Mouse (Mus musculus): ENCODE measurements around the gene Rasl10b. TPM values are rescaled to one million over a fixed set of nuclear protein-coding genes. Genes with fewer than 3 reads are reported as not detected.

Rasl10b gene
- polyA plus RNA-seq, 1 experiment from 2014 or later, result 31.4 TPM

DNA sequence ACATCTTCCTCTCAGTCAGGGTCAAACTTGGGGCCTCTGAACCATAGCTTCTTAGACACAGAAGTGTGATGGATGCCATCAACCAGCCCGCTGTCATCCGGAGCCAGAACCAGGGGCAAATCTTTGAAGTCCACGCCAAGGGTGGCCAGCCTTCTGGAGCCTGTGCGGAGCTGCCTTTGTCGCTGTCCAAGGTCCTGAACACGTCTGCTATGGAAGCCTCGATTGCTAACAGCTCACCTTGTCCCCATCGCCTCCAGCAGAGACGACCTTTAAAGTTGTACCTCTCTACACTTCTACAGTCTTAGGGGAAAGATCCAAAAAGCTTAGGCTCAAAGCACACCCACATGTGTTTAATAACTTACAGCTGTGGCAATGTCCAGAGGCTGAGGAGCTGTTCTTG, 12.4 kb downstream of the Rasl10b start:
- WGBS, result 4% methylated on average over 9 of the region's 9 CpGs
- Histone ChIP-seq H3K4me2 (ENCODE audit: low read length) (no peak overlapping the region), H3K4me1 (replicated peaks; ENCODE audit: control insufficient read depth, insufficient read depth, low read length) (peaks cover 15% of the 10 kb centered on the region), H3K9me3 (ENCODE audit: control insufficient read depth, low read length) (no peaks in the 10 kb centered on the region), H3K9ac (replicated peaks; ENCODE audit: low read depth, low read length) (no peak overlapping the region), H3K27me3 (replicated peaks; ENCODE audit: control insufficient read depth, insufficient read depth, low read length) (peaks cover 14% of the 10 kb centered on the region), H3K36me3 (ENCODE audit: control insufficient read depth, insufficient read depth) (no peaks in the 10 kb centered on the region), H3K27ac (ENCODE audit: low read length) (no peak overlapping the region), H3K4me3 (replicated peaks; ENCODE audit: low read length) (no peak overlapping the region)
- no peak for ATAC-seq

DNA sequence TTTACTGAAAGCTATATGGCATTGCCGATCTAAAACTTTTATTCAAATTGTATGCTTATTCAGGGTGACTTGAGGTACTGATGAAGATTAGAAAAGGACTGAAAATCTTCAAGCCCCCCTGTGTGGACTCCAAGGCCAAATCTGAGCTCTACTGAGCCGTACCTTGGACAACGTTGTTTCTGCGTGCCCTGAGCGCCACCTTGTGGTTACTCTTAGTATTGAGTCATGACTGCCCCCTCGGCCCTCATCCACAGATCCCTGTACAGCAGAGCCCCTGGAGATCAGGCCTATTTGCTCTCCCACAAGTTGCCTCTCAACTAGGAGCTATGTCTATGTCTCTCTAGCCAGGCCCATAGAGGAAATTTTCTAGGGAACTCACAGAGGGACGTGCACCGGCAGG, 15.7 kb downstream of the Rasl10b start:
- 4% methylated on average over 8 of the region's 8 CpGs for WGBS
- peak; percentile 81 for ATAC-seq
- no peak overlapping the region for H3K4me3 ChIP-seq (replicated peaks; ENCODE audit: low read length)
- no peaks in the 10 kb centered on the region for H3K36me3 ChIP-seq (ENCODE audit: control insufficient read depth, insufficient read depth)
- peaks cover 8% of the 10 kb centered on the region for H3K27me3 ChIP-seq (replicated peaks; ENCODE audit: control insufficient read depth, insufficient read depth, low read length)
- no peaks in the 10 kb centered on the region for H3K9me3 ChIP-seq (ENCODE audit: control insufficient read depth, low read length)
- no peak overlapping the region for H3K27ac ChIP-seq (ENCODE audit: low read length)
- no peak overlapping the region for H3K4me2 ChIP-seq (ENCODE audit: low read length)
- H3K9ac ChIP-seq (replicated peaks; ENCODE audit: low read depth, low read length), result no peak overlapping the region
- H3K4me1 ChIP-seq (replicated peaks; ENCODE audit: control insufficient read depth, insufficient read depth, low read length), result no peaks in the 10 kb centered on the region

DNA sequence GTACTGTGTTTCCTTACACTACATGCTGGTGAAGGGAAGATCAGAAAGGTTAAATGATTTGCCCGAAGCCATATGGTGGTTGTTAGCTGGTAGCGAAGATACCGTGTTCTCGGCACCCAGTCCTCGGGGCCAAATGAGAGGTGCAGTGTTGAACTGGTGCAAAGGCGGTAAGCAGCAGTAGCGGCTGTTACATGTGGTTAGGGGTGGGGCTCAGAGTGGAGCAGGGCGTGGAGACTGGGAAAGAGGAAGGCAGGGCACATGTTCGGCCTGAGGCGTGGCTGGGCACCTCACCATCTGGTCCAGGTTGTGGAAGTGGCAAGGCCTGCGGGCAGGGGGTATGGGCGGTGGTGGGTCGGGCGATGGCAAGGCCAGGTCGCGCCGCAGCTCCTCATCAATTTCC, 18.0 kb downstream of the Rasl10b start:
- whole genome bisulfite sequencing, result 54% methylated on average over 17 of the region's 17 CpGs
- Histone ChIP-seq H3K27me3 (replicated peaks; ENCODE audit: control insufficient read depth, insufficient read depth, low read length) (0 out of 2 replicates have a peak, but pooled peaks cover 5% of the 10 kb centered on the region), H3K9ac (replicated peaks; ENCODE audit: low read depth, low read length) (no peak overlapping the region), H3K4me2 (ENCODE audit: low read length) (peak overlapping the region; percentile 17; the same call in 1 of the 2 replicates), H3K9me3 (ENCODE audit: control insufficient read depth, low read length) (no peaks in the 10 kb centered on the region), H3K36me3 (ENCODE audit: control insufficient read depth, insufficient read depth) (no peaks in the 10 kb centered on the region), H3K27ac (ENCODE audit: low read length) (no peak overlapping the region), H3K4me1 (replicated peaks; ENCODE audit: control insufficient read depth, insufficient read depth, low read length) (no peaks in the 10 kb centered on the region), H3K4me3 (replicated peaks; ENCODE audit: low read length) (no peak overlapping the region)
- ATAC-seq, result no peak

DNA sequence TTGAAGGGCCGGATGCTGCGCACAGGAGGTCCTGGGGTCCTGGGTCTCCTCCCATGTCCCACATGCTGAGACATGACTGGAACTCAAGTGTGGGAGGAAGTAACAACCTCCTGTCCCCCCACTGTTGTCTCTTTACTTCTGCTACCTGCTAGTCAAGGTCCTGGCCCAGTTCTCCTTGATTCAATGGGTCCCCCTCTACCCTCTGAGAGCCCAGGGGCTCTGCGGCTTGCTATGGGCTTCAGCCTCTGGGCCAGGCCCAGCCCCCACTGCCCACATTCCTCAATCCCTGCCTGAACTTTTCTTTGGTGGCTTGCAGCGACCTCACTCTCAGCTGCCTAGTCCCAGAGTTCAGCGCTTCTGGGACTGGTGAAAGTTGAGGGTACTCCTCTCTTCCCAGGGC, 20.4 kb downstream of the Rasl10b start, which contains the start of gene Gas2l2:
Gene Gas2l2, minus strand, starts transcription at position 101 of the 400 bp plus-strand sequence.
- no peak for ATAC-seq
- Histone ChIP-seq H3K4me3 (replicated peaks; ENCODE audit: low read length) (no peak within 1 kb of the TSS), H3K4me1 (replicated peaks; ENCODE audit: control insufficient read depth, insufficient read depth, low read length) (no peaks in the 10 kb centered on the region), H3K4me2 (ENCODE audit: low read length) (no peak within 1 kb of the TSS), H3K9me3 (ENCODE audit: control insufficient read depth, low read length) (no peaks in the 10 kb centered on the region), H3K9ac (replicated peaks; ENCODE audit: low read depth, low read length) (no peak within 1 kb of the TSS), H3K27me3 (replicated peaks; ENCODE audit: control insufficient read depth, insufficient read depth, low read length) (0 out of 2 replicates have a peak, but pooled peaks cover 5% of the 10 kb centered on the region), H3K36me3 (ENCODE audit: control insufficient read depth, insufficient read depth) (no peaks in the 10 kb centered on the region), H3K27ac (ENCODE audit: low read length) (no peak within 1 kb of the TSS)
- 63% methylated on average over 5 of the region's 5 CpGs for WGBS

DNA sequence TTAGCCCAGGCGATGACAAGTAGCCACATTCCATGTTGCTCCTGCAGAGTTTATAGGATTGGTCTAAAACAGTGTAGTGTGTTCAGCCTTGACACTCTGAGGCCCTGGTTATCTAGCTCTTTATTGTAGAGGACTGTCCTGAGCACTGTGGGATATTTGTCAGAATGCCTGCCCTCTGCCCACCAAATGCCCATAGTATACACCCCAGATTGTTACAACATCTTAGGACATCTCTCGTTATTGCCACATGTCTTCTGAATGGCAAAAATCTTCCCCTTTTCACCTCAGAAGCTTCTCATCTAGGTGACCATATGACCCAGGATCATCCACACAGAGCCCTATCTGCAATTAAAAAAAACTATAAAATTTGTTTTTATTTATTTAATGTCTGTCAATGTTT, 23.6 kb downstream of the Rasl10b start:
- 80% methylated on average over 2 of the region's 2 CpGs for WGBS
- H3K4me3 ChIP-seq (replicated peaks; ENCODE audit: low read length), result no peak overlapping the region
- no peaks in the 10 kb centered on the region for H3K36me3 ChIP-seq (ENCODE audit: control insufficient read depth, insufficient read depth)
- no peak overlapping the region for H3K4me2 ChIP-seq (ENCODE audit: low read length)
- no peak overlapping the region for H3K9ac ChIP-seq (replicated peaks; ENCODE audit: low read depth, low read length)
- no peak overlapping the region for H3K27ac ChIP-seq (ENCODE audit: low read length)
- no peaks in the 10 kb centered on the region for H3K4me1 ChIP-seq (replicated peaks; ENCODE audit: control insufficient read depth, insufficient read depth, low read length)
- no peaks in the 10 kb centered on the region for H3K9me3 ChIP-seq (ENCODE audit: control insufficient read depth, low read length)
- 0 out of 2 replicates have a peak, but pooled peaks cover 5% of the 10 kb centered on the region for H3K27me3 ChIP-seq (replicated peaks; ENCODE audit: control insufficient read depth, insufficient read depth, low read length)
- no peak for ATAC-seq

DNA sequence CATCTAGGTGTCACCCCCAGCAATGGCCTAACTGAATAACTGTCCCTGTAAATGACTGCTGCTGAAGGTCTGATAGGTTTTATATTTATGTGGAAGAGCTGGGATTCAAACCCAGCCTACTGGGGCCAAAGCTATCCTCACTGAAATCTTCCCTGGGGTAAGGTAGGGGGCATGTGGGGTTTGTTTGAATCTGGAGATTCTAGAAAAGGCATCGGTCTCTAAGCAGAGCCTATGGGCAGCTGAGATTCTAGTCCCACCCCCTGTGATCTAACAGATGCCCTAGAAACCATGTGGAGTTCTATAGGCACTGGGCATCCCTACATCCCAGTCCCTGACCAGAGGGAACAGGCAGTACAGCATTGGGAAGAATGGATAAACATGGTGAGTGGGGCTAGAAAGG, 28.4 kb downstream of the Rasl10b start, which contains the start of gene 1700020L24Rik:
Gene 1700020L24Rik, plus strand, starts transcription at position 301 of the 400 bp plus-strand sequence.
- Histone ChIP-seq H3K4me3 (replicated peaks; ENCODE audit: low read length) (no peak within 1 kb of the TSS), H3K4me2 (ENCODE audit: low read length) (no peak within 1 kb of the TSS), H3K9ac (replicated peaks; ENCODE audit: low read depth, low read length) (no peak within 1 kb of the TSS), H3K36me3 (ENCODE audit: control insufficient read depth, insufficient read depth) (no peaks in the 10 kb centered on the region), H3K4me1 (replicated peaks; ENCODE audit: control insufficient read depth, insufficient read depth, low read length) (0 out of 2 replicates have a peak, but pooled peaks cover 2% of the 10 kb centered on the region), H3K27ac (ENCODE audit: low read length) (no peak within 1 kb of the TSS), H3K9me3 (ENCODE audit: control insufficient read depth, low read length) (no peaks in the 10 kb centered on the region), H3K27me3 (replicated peaks; ENCODE audit: control insufficient read depth, insufficient read depth, low read length) (peaks cover 13% of the 10 kb centered on the region)
- ATAC-seq, result no peak
- 90% methylated on average over 1 of the region's 1 CpGs for WGBS

DNA sequence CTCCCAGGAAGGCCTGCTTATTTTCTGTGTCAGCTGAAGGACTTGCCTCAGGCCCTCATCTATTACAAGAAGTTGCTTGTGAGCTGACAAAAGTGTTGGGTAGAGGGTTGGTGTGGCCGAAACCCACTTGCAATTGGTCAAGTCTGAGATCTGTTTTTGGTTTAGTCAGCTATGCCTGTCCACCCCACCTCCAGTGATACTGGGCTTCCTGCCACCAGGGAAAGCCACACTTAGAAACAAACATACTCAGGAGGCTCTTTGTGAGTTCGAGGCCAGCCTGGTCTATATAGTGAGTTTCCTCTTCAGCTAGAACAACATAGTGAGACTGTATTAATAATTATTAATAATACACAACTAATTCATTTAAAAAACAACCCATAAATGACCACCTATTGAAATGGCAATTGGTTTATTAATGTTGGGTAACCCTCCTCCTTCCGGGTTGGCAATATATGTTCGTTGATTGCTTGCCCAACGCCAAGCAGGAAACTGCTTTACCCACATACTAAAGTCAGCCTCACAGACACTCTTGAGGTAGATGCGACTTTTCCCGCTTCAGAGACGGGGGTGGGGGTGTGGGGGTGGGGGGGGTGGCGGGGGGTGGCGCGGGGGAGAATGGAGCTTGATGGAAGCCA, 30.6 kb downstream of the Rasl10b start:
- ATAC-seq, result no peak
- peak overlapping the region; percentile 72 for H3K9ac ChIP-seq (replicated peaks; ENCODE audit: low read depth, low read length)
- H3K36me3 ChIP-seq (ENCODE audit: control insufficient read depth, insufficient read depth), result no peaks in the 10 kb centered on the region
- no peaks in the 10 kb centered on the region for H3K9me3 ChIP-seq (ENCODE audit: control insufficient read depth, low read length)
- H3K4me2 ChIP-seq (ENCODE audit: low read length), result peak overlapping the region; percentile 77
- H3K27me3 ChIP-seq (replicated peaks; ENCODE audit: control insufficient read depth, insufficient read depth, low read length), result peaks cover 28% of the 10 kb centered on the region
- 33% methylated on average over 11 of the region's 11 CpGs for WGBS
- H3K4me3 ChIP-seq (replicated peaks; ENCODE audit: low read length), result peak overlapping the region; percentile 72
- H3K4me1 ChIP-seq (replicated peaks; ENCODE audit: control insufficient read depth, insufficient read depth, low read length), result peaks cover 7% of the 10 kb centered on the region
- no peak overlapping the region for H3K27ac ChIP-seq (ENCODE audit: low read length)

DNA sequence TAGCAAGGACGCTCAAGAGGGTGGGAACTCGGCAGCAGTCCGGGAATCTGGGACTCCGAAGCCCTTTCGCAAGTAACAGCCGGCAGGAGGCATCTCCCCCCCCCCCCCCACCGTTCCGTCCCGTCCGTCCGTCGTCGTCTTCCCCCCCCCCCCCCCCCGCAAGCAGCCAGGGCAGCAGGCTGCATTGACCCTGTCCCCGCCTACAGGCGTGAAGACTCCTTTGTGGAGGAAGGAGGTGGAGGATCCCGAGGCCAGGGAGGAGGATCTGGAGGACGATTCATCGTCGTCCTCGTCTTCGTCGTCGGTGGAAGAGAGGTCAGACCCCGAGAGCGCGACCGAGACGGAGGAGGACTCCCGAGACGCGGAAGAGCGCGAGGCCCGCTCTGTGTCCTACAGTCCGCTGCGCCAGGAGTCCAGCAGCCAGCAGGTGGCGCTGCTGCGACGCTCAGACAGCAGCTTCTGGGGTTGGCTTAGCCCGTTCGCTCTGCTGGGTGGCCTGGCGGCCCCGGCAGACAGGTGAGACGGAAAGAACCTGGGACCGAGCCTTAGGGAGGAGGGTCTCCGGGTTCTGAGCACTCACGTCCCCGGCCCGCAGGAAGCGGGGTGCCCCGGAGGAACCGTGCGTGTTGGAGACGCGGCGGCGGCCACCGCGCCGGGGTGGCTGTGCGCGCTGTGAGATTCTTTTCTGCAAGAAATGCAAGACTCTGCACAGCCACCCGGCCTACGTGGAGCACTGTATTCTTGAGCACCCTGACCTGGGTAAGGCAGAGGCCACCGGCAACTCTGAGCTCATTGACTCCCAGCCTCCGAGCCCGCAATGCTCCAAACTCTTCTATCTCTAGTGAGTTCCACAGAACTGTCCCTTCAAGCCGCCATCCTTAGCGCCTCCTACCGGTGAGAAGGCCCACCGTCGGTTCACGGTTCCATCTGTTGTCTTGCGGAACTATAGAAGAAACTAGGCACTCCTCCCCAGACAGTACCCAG, 31.4 kb downstream of the Rasl10b start:
- H3K27ac ChIP-seq (ENCODE audit: low read length), result no peak overlapping the region
- no peaks in the 10 kb centered on the region for H3K36me3 ChIP-seq (ENCODE audit: control insufficient read depth, insufficient read depth)
- peak overlapping the region; percentile 72 for H3K4me3 ChIP-seq (replicated peaks; ENCODE audit: low read length)
- no peaks in the 10 kb centered on the region for H3K9me3 ChIP-seq (ENCODE audit: control insufficient read depth, low read length)
- H3K4me2 ChIP-seq (ENCODE audit: low read length), result peak overlapping the region; percentile 77
- WGBS, result under 1% methylated on average over 66 of the region's 75 CpGs
- peak overlapping the region; percentile 72 for H3K9ac ChIP-seq (replicated peaks; ENCODE audit: low read depth, low read length)
- H3K4me1 ChIP-seq (replicated peaks; ENCODE audit: control insufficient read depth, insufficient read depth, low read length), result peaks cover 11% of the 10 kb centered on the region
- peaks cover 36% of the 10 kb centered on the region for H3K27me3 ChIP-seq (replicated peaks; ENCODE audit: control insufficient read depth, insufficient read depth, low read length)
- peak; percentile 95 for ATAC-seq

DNA sequence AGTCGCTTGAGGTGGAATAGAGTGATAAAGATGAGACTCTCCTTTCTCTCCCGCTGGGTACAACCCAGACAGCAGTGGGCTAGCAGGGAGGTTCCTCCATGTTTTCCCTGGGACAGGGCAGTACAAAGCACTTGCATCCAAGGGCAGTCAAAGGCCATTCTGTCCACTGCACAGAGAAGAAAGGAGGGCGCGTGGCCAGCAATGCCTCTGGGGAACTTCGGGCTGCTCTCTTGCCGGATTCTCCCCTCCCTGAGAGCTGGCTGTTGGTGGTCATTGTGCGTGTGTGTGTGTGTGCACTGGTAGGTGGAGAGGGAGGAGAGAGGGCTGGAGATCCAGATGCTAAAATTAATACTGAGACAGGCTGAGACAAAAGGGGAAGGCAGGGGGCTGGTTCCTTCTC, 32.3 kb downstream of the Rasl10b start:
- Histone ChIP-seq H3K27ac (ENCODE audit: low read length) (no peak overlapping the region), H3K4me1 (replicated peaks; ENCODE audit: control insufficient read depth, insufficient read depth, low read length) (peaks cover 11% of the 10 kb centered on the region), H3K9me3 (ENCODE audit: control insufficient read depth, low read length) (no peaks in the 10 kb centered on the region), H3K27me3 (replicated peaks; ENCODE audit: control insufficient read depth, insufficient read depth, low read length) (peaks cover 38% of the 10 kb centered on the region), H3K9ac (replicated peaks; ENCODE audit: low read depth, low read length) (no peak overlapping the region), H3K36me3 (ENCODE audit: control insufficient read depth, insufficient read depth) (no peaks in the 10 kb centered on the region), H3K4me3 (replicated peaks; ENCODE audit: low read length) (no peak overlapping the region), H3K4me2 (ENCODE audit: low read length) (no peak overlapping the region)
- ATAC-seq, result no peak
- WGBS, result 31% methylated on average over 7 of the region's 7 CpGs
